Mouse (Mus musculus) embryonic fibroblast, embryonic 13.5 days (primary cell): ENCODE data around the gene Rnf213.

Experiments
- CTCF ChIP-seq: IDR thresholded peaks from 2 replicates; pipeline ENCODE4 v1.5.1; 2011; ENCODE audit warnings: mild to moderate bottlenecking, control low read depth, low read length, moderate library complexity, borderline replicate concordance; ENCODE audit not compliant: insufficient read depth
- POLR2A ChIP-seq: IDR thresholded peaks from 2 replicates; pipeline ENCODE4 v1.6.1; 2011; ENCODE audit warnings: low read depth, mild to moderate bottlenecking, control low read depth, low read length, moderate library complexity

DNA sequence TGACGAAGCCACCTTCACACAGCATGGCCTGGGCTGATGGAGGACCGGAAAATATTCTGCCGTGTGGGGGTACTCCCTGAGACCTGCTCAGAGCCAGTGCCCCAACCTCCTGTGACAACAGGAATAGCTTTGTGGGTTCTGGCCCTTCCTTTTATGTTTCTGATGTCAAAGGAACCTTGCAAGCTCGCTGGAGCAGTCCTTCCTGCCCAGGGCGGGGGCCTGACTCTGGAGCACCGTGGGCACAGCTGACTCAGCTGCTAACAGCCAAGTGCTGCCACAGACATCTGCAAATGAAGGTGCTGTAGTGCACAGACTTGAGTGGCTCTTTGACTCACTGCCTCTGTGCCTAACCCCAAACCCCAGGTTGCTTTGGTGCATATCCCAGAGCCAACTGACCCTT is 48.0 kb upstream of the Rnf213 start:
- TF ChIP-seq CTCF (no peak), POLR2A (no peak)
